Mouse (Mus musculus): ENCODE measurements around the gene Tas2r119.

Tas2r119 gene

GRCm38 (mm10) chr15:32225394-32225793 lies 48.3 kb downstream of the Tas2r119 start:
- no peak for DNase-seq (ENCODE audit: low spot score in 2 of 2)

GRCm38 (mm10) chr15:32226381-32226780 lies 49.3 kb downstream of the Tas2r119 start:
- no peak for DNase-seq (ENCODE audit: low spot score in 2 of 2)

- DNase-seq (ENCODE audit: low spot score in 2 of 2), result no peak
Observed at GRCm38 (mm10) chr15:32226888-32227395, 49.9 kb downstream of the Tas2r119 start.

Measured in heart, adult 9 months (tissue).